Mouse (Mus musculus): Measurements from ENCODE around the gene Snapc4. TPM values are rescaled to one million over a fixed set of nuclear protein-coding genes. Genes with fewer than 3 reads are reported as not detected.

Snapc4 gene
- polyA plus RNA-seq, 3 experiments from 2014 or later, result 15.6 to 43.4 (median 39.6) TPM

- no peak for ATAC-seq
These were observed 67.6 kb downstream of the Snapc4 start for GRCm38 (mm10) chr2:26312812-26313211.

Other genes with a start within 250 kb of the Snapc4 start
- gene Lhx3, start 172.4 kb downstream of the Snapc4 start, polyA plus RNA-seq (2017; shearing (Covaris generic)), result not detected
- 1 to 10 TPM; 1.3 to 2.6 (median 1.9) TPM for gene Qsox2, start 143.1 kb downstream of the Snapc4 start, polyA plus RNA-seq (2017; shearing (Covaris generic))
- under 1 TPM in 1 of 3 experiments, not detected in 2; 0.04 TPM for gene Ccdc187, start 86.1 kb downstream of the Snapc4 start, polyA plus RNA-seq (2017; shearing (Covaris generic))
- gene Gpsm1, start 65.1 kb downstream of the Snapc4 start, polyA plus RNA-seq (2017; shearing (Covaris generic)), result 1 to 10 TPM; 3.8 to 5.0 (median 5.0) TPM
- 1 to 10 TPM; 7.6 to 8.7 (median 7.6) TPM for gene Dnlz, start 28.5 kb downstream of the Snapc4 start, polyA plus RNA-seq (2017; shearing (Covaris generic))
- gene Card9, start 19.7 kb downstream of the Snapc4 start, polyA plus RNA-seq (2017; shearing (Covaris generic)), result 1 to 10 TPM in 2 of 3 experiments, under 1 TPM in 1; 0.53 to 2.1 (median 1.1) TPM
- 10 to 100 TPM; 35.3 to 57.5 (median 44.3) TPM for gene Entr1, start 8.7 kb upstream of the Snapc4 start, polyA plus RNA-seq (2017; shearing (Covaris generic))
- 10 to 100 TPM; 82.4 to 88.4 (median 82.9) TPM for gene Pmpca, start 8.7 kb upstream of the Snapc4 start, polyA plus RNA-seq (2017; shearing (Covaris generic))
- 10 to 100 TPM in 2 of 3 experiments, 1 to 10 TPM in 1; 9.4 to 19.0 (median 10.9) TPM for gene Inpp5e, start 28.6 kb upstream of the Snapc4 start, polyA plus RNA-seq (2017; shearing (Covaris generic))
- gene Sec16a, start 64.6 kb upstream of the Snapc4 start, polyA plus RNA-seq (2017; shearing (Covaris generic)), result 10 to 100 TPM; 18.4 to 28.4 (median 24.2) TPM
- 10 to 100 TPM; 24.9 to 41.2 (median 27.0) TPM for gene Notch1, start 136.0 kb upstream of the Snapc4 start, polyA plus RNA-seq (2017; shearing (Covaris generic))
- 1 to 10 TPM in 2 of 3 experiments, not detected in 1; 1.7 to 2.3 TPM for gene Egfl7, start 199.4 kb upstream of the Snapc4 start, polyA plus RNA-seq (2017; shearing (Covaris generic))
- not detected for gene Gm20532, start 206.0 kb upstream of the Snapc4 start, polyA plus RNA-seq (2017; shearing (Covaris generic))
- 1 to 10 TPM; 6.6 to 9.1 (median 7.4) TPM for gene Agpat2, start 223.8 kb upstream of the Snapc4 start, polyA plus RNA-seq (2017; shearing (Covaris generic))
- gene Fam69b, start 247.8 kb upstream of the Snapc4 start, polyA plus RNA-seq (2017; shearing (Covaris generic)), result 1 to 10 TPM; 1.2 to 4.2 (median 2.1) TPM